Comparison of ENCODE assay signal across 16 mouse cellular contexts in the genomic region with DNA sequence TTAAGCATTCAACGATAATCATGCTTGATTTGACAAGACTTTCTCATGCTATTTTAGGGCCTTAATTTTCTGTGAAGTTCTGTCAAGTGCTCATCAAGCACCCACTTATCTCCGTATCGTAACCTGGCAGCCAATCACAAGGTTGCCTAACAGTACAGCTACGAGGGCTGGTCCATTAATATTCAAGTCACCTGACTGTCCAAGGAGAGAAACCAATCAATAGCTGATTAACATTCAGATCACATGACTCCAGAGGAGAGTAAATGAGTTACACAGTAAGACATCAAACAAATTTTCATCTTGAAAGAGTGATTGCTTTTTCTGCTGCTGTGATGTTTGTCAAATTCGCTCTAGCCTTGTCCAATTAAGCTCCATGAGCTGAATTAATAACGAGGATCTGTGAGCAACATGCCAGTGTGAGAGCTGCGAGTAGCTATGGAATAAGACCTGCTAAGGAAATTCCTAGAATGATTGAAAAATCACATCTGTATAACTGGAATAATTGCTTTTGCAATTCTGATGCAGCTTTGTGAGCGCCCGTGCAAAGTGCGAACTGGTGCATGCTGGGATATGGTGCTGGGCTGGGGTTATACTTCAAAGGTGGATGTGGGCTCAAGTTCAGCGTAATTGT.
DNase-seq lines count a peak whose midpoint lies in the region; ATAC-seq and TF ChIP-seq lines count a peak whose summit lies in the region.
"Had no signal": no experiment of that assay in that cellular context is flagged by ENCODE, and none has a peak within 500 bp of the region (broad histone marks: within the 10 kb centered on the region; RNA-seq: fewer than 3 reads in every experiment).

No protein-coding gene starts in this region.

- no peak for TF ChIP-seq EP300 in heart, adult 2 months (IDR thresholded peaks at IDR 0.05; ENCODE audit: insufficient read depth, low read depth, low read length)

- intact Hi-C loops in heart, adult 2 months (cut with DNase I) = no loop called here

- TF ChIP-seq POLR2A in heart, adult 2 months (IDR thresholded peaks at IDR 0.05; ENCODE audit: insufficient read depth, low read depth, low read length) = no peak

- H3K4me2 ChIP-seq in forebrain, embryonic 14.5 days (ENCODE audit: low read length) = peak overlapping the region; percentile 35
- H3K4me2 ChIP-seq in hindbrain, postnatal 0 days (ENCODE audit: low read depth, low read length) = peak overlapping the region; percentile 42
- H3K4me2 ChIP-seq in neural tube, embryonic 14.5 days (ENCODE audit: low read depth, low read length) = peak overlapping the region; percentile 23
- H3K4me2 ChIP-seq: embryonic facial prominence, embryonic 13.5 days; lung, embryonic 14.5 days had no signal

- H3K79me2 ChIP-seq in heart, adult 2 months (replicated peaks; ENCODE audit: control insufficient read depth, insufficient read depth, low read length) = no peaks in the 10 kb centered on the region

- H3K27me3 ChIP-seq in forebrain, embryonic 10.5 days (ENCODE audit: poor library complexity, severe bottlenecking) = peaks cover 30% of the 10 kb centered on the region
- H3K27me3 ChIP-seq in forebrain, embryonic 14.5 days (replicated peaks; ENCODE audit: control insufficient read depth, insufficient read depth, low read length) = 0 out of 2 replicates have a peak, but pooled peaks cover 2% of the 10 kb centered on the region
- H3K27me3 ChIP-seq in hindbrain, postnatal 0 days (ENCODE audit: insufficient read depth, low read length) = no peaks in the 10 kb centered on the region; the same call in 1 of the 2 replicates
- no peaks in the 10 kb centered on the region for H3K27me3 ChIP-seq in neural tube, embryonic 14.5 days (ENCODE audit: control insufficient read depth, insufficient read depth, low read length)
- H3K27me3 ChIP-seq in heart, adult 2 months (ENCODE audit: control insufficient read depth, insufficient read depth, low read length) = no peaks in the 10 kb centered on the region

- no peaks in the 10 kb centered on the region for H3K36me3 ChIP-seq in forebrain, embryonic 10.5 days (replicated peaks)
- no peaks in the 10 kb centered on the region for H3K36me3 ChIP-seq in forebrain, embryonic 14.5 days (ENCODE audit: control insufficient read depth, insufficient read depth, low read length)
- H3K36me3 ChIP-seq in hindbrain, postnatal 0 days (ENCODE audit: insufficient read depth, low read length) = no peaks in the 10 kb centered on the region
- H3K36me3 ChIP-seq in neural tube, embryonic 14.5 days (ENCODE audit: control insufficient read depth, insufficient read depth, low read length) = no peaks in the 10 kb centered on the region
- no peaks in the 10 kb centered on the region for H3K36me3 ChIP-seq in heart, adult 2 months (ENCODE audit: control insufficient read depth, insufficient read depth, low read length)
- H3K36me3 ChIP-seq: embryonic facial prominence, embryonic 13.5 days had no signal

- peaks cover 72% of the 10 kb centered on the region for H3K4me1 ChIP-seq in forebrain, embryonic 10.5 days
- H3K4me1 ChIP-seq in forebrain, embryonic 14.5 days (ENCODE audit: control insufficient read depth, insufficient read depth, low read length) = peaks cover 29% of the 10 kb centered on the region
- peaks cover 6% of the 10 kb centered on the region for H3K4me1 ChIP-seq in hindbrain, postnatal 0 days (ENCODE audit: insufficient read depth, low read length)
- peaks cover 16% of the 10 kb centered on the region; the same call in 1 of the 2 replicates for H3K4me1 ChIP-seq in neural tube, embryonic 14.5 days (ENCODE audit: control insufficient read depth, insufficient read depth, low read length)
- H3K4me1 ChIP-seq in heart, adult 2 months (ENCODE audit: control insufficient read depth, insufficient read depth, low read length) = peaks cover 4% of the 10 kb centered on the region

- ATAC-seq in forebrain, embryonic 14.5 days = peak; percentile 49
- ATAC-seq in hindbrain, postnatal 0 days = peak; percentile 67
- peak; percentile 62 for ATAC-seq in neural tube, embryonic 14.5 days (ENCODE audit: low read depth)
- ATAC-seq: CD4-positive, CD25-positive, alpha-beta regulatory T cell, adult 4 months; intestine, postnatal 0 days had no signal

- 64% methylated on average over 11 of the region's 11 CpGs for WGBS in forebrain, embryonic 10.5 days
- WGBS in forebrain, embryonic 14.5 days = 8% methylated on average over 11 of the region's 11 CpGs
- 27% methylated on average over 11 of the region's 11 CpGs for WGBS in hindbrain, postnatal 0 days
- WGBS in neural tube, embryonic 14.5 days = 50% methylated on average over 11 of the region's 11 CpGs
- WGBS in heart, adult 2 months = 84% methylated on average over 11 of the region's 11 CpGs

- no peak overlapping the region for H3K27ac ChIP-seq in forebrain, embryonic 10.5 days
- H3K27ac ChIP-seq in forebrain, embryonic 14.5 days (ENCODE audit: low read depth, low read length) = no peak overlapping the region
- H3K27ac ChIP-seq in hindbrain, postnatal 0 days = no peak overlapping the region
- H3K27ac ChIP-seq in neural tube, embryonic 14.5 days (ENCODE audit: low read depth, low read length) = no peak overlapping the region
- H3K27ac ChIP-seq in heart, adult 2 months = no peak overlapping the region
- H3K27ac ChIP-seq: embryonic facial prominence, embryonic 13.5 days; macrophage had no signal

- H3K9ac ChIP-seq in forebrain, embryonic 14.5 days (ENCODE audit: low read length) = no peak overlapping the region
- H3K9ac ChIP-seq in hindbrain, postnatal 0 days (replicated peaks; ENCODE audit: low read length) = no peak overlapping the region
- H3K9ac ChIP-seq in neural tube, embryonic 14.5 days (replicated peaks; ENCODE audit: low read depth, low read length) = no peak overlapping the region
- H3K9ac ChIP-seq in heart, adult 2 months (ENCODE audit: low read depth, low read length) = no peak overlapping the region
- H3K9ac ChIP-seq: embryonic facial prominence, embryonic 13.5 days; lung, embryonic 14.5 days had no signal

- TF ChIP-seq CTCF in hindbrain, postnatal 0 days (IDR thresholded peaks at IDR 0.05; ENCODE audit: low read depth) = no peak
- TF ChIP-seq CTCF in heart, adult 2 months (IDR thresholded peaks at IDR 0.05) = no peak

- H3K9me3 ChIP-seq in forebrain, embryonic 10.5 days = no peaks in the 10 kb centered on the region
- no peaks in the 10 kb centered on the region for H3K9me3 ChIP-seq in forebrain, embryonic 14.5 days (replicated peaks; ENCODE audit: control insufficient read depth, low read length)
- H3K9me3 ChIP-seq in hindbrain, postnatal 0 days (ENCODE audit: low read length) = no peaks in the 10 kb centered on the region
- H3K9me3 ChIP-seq in neural tube, embryonic 14.5 days (ENCODE audit: control insufficient read depth, low read length) = no peaks in the 10 kb centered on the region
- H3K9me3 ChIP-seq: embryonic facial prominence, embryonic 13.5 days had no signal

- peak overlapping the region; percentile 10; the same call in 1 of the 2 replicates for H3K4me3 ChIP-seq in forebrain, embryonic 10.5 days
- no peak overlapping the region for H3K4me3 ChIP-seq in forebrain, embryonic 14.5 days (ENCODE audit: low read depth, low read length)
- no peak overlapping the region for H3K4me3 ChIP-seq in hindbrain, postnatal 0 days (ENCODE audit: low read length)
- H3K4me3 ChIP-seq in neural tube, embryonic 14.5 days (ENCODE audit: low read depth, low read length) = no peak overlapping the region
- no peak overlapping the region for H3K4me3 ChIP-seq in heart, adult 2 months
- H3K4me3 ChIP-seq: embryonic facial prominence, embryonic 13.5 days had no signal

- peak; percentile 23 for DNase-seq in forebrain, embryonic 10.5 days (ENCODE audit: extremely low spot score, low spot score)
- DNase-seq in forebrain, embryonic 14.5 days (ENCODE audit: low spot score) = peak; percentile 84
- DNase-seq in hindbrain, postnatal 0 days (ENCODE audit: low spot score) = peak; percentile 52
- no peak for DNase-seq in embryo, embryonic 11 days
- DNase-seq in heart, adult 2 months = no peak
- DNase-seq in testis, postnatal 14 days (ENCODE audit: low spot score) = no peak
- DNase-seq: adrenal gland, postnatal 10 days; cerebellum, postnatal 36 days; gastrocnemius, postnatal 10 days; kidney, postnatal 25 days; lung, embryonic 14.5 days had no signal

Comparison
In these comparisons a context has a peak if more than half of its experiments do, and no peak if none do; other contexts are left out.
1. DNase-seq: peak in forebrain, embryonic 10.5 days (single experiment), forebrain, embryonic 14.5 days (single experiment) and hindbrain, postnatal 0 days (single experiment); none in embryo, embryonic 11 days (single experiment), heart, adult 2 months (0 of 2) and testis, postnatal 14 days (single experiment).
2. Peak in every context shown above with its lines, with median percentiles within 50 percentile points of each other: ATAC-seq and H3K4me2 ChIP-seq.